Mouse (Mus musculus) testis, adult 2 months (tissue): ENCODE measurements around the gene Tor2a. TPM values are rescaled to one million over a fixed set of nuclear protein-coding genes. Genes with fewer than 3 reads are reported as not detected.

Experiments
- H3K27ac ChIP-seq: fragments of 200-500 bp; 2 replicates; pipeline ENCODE4 v1.5.1; 2012; ENCODE audit warnings: low read depth, low read length; ENCODE audit not compliant: control insufficient read depth, insufficient read depth
- H3K27me3 ChIP-seq: fragments of 200-500 bp; 2 replicates; pipeline ENCODE4 v1.6.1; 2012; ENCODE audit warnings: mild to moderate bottlenecking, low read length, moderate library complexity; ENCODE audit not compliant: control insufficient read depth, insufficient read depth
- H3K36me3 ChIP-seq: fragments of 200-500 bp; 2 replicates; pipeline ENCODE4 v1.6.1; 2012; ENCODE audit warnings: mild to moderate bottlenecking, low read length; ENCODE audit not compliant: control insufficient read depth, insufficient read depth
- H3K4me1 ChIP-seq: fragments of 200-500 bp; 2 replicates; pipeline ENCODE4 v1.6.1; 2012; ENCODE audit warnings: low read length; ENCODE audit not compliant: control insufficient read depth, insufficient read depth
- H3K4me3 ChIP-seq: fragments of 200-500 bp; 2 replicates; pipeline ENCODE4 v1.5.1; 2012; ENCODE audit warnings: low read depth, mild to moderate bottlenecking, low read length, moderate library complexity, mixed read lengths; ENCODE audit not compliant: control insufficient read depth
- CTCF ChIP-seq: fragments of 200-500 bp; IDR thresholded peaks from 2 replicates; pipeline ENCODE4 v1.5.1; 2012; ENCODE audit warnings: low read depth, mild to moderate bottlenecking, inconsistent platforms, low read length, moderate library complexity; ENCODE audit not compliant: control insufficient read depth, insufficient read depth, insufficient replicate concordance
- POLR2A ChIP-seq: fragments of 200-500 bp; IDR thresholded peaks from 2 replicates; pipeline ENCODE4 v1.6.1; 2012; ENCODE audit warnings: low read depth, mild to moderate bottlenecking, inconsistent platforms, low read length, moderate library complexity; ENCODE audit not compliant: control insufficient read depth
- polyA plus RNA-seq: library from polyadenylated mRNA; depleted of rRNA; stranded (reverse); fragments of >200 nt; gene quantifications from 2 replicates; pipeline ENCODE4 v1.2.3, GENCODE M21; 2012

The Tor2a gene
- polyA plus RNA-seq, 1 experiment = 18.3 TPM

- TF ChIP-seq CTCF (no peak), POLR2A (no peak)
- H3K27ac ChIP-seq = no peak overlapping the region
- peaks cover 6% of the 10 kb centered on the region for H3K4me1 ChIP-seq
- no peak overlapping the region for H3K4me3 ChIP-seq
- H3K36me3 ChIP-seq = no peaks in the 10 kb centered on the region
- H3K27me3 ChIP-seq = no peaks in the 10 kb centered on the region
These were observed 26.2 kb upstream of the Tor2a start for GRCm38 (mm10) chr2:32730854-32731253.

GRCm38 (mm10) chr2:32731911-32732310 lies 25.1 kb upstream of the Tor2a start:
- Histone ChIP-seq H3K4me1 (peaks cover 6% of the 10 kb centered on the region), H3K27ac (no peak overlapping the region), H3K4me3 (no peak overlapping the region), H3K27me3 (no peaks in the 10 kb centered on the region), H3K36me3 (no peaks in the 10 kb centered on the region)
- no peak for TF ChIP-seq CTCF
- no peak for TF ChIP-seq POLR2A

- Histone ChIP-seq H3K27ac (no peak overlapping the region), H3K36me3 (no peaks in the 10 kb centered on the region), H3K4me1 (peaks cover 6% of the 10 kb centered on the region), H3K4me3 (no peak overlapping the region), H3K27me3 (no peaks in the 10 kb centered on the region)
- TF ChIP-seq POLR2A (no peak), CTCF (no peak)
These were observed 24.3 kb upstream of the Tor2a start for GRCm38 (mm10) chr2:32732695-32733094.

GRCm38 (mm10) chr2:32734480-32734879 lies 22.6 kb upstream of the Tor2a start:
- Histone ChIP-seq H3K4me1 (no peaks in the 10 kb centered on the region), H3K36me3 (no peaks in the 10 kb centered on the region), H3K4me3 (no peak overlapping the region), H3K27me3 (no peaks in the 10 kb centered on the region), H3K27ac (no peak overlapping the region)
- TF ChIP-seq CTCF (no peak), POLR2A (no peak)

- Histone ChIP-seq H3K36me3 (no peaks in the 10 kb centered on the region), H3K4me3 (no peak overlapping the region), H3K27ac (no peak overlapping the region), H3K4me1 (no peaks in the 10 kb centered on the region), H3K27me3 (no peaks in the 10 kb centered on the region)
- TF ChIP-seq POLR2A (no peak), CTCF (no peak)
These were observed 22.1 kb upstream of the Tor2a start for GRCm38 (mm10) chr2:32734933-32735332.

GRCm38 (mm10) chr2:32736306-32736829 lies 20.7 kb upstream of the Tor2a start:
- H3K36me3 ChIP-seq = no peaks in the 10 kb centered on the region
- H3K27me3 ChIP-seq = no peaks in the 10 kb centered on the region
- no peak overlapping the region for H3K27ac ChIP-seq
- H3K4me3 ChIP-seq = no peak overlapping the region
- TF ChIP-seq POLR2A (no peak), CTCF (no peak)
- peaks cover 5% of the 10 kb centered on the region for H3K4me1 ChIP-seq

- peaks cover 12% of the 10 kb centered on the region for H3K4me1 ChIP-seq
- H3K36me3 ChIP-seq = no peaks in the 10 kb centered on the region
- TF ChIP-seq POLR2A (no peak), CTCF (no peak)
- H3K27ac ChIP-seq = no peak overlapping the region
- H3K27me3 ChIP-seq = no peaks in the 10 kb centered on the region
- H3K4me3 ChIP-seq = no peak overlapping the region
These were observed 20.0 kb upstream of the Tor2a start for GRCm38 (mm10) chr2:32737008-32737407.

- H3K4me1 ChIP-seq = peaks cover 16% of the 10 kb centered on the region
- H3K4me3 ChIP-seq = no peak overlapping the region
- H3K27me3 ChIP-seq = no peaks in the 10 kb centered on the region
- no peak overlapping the region for H3K27ac ChIP-seq
- no peak for TF ChIP-seq CTCF
- no peak for TF ChIP-seq POLR2A
- no peaks in the 10 kb centered on the region for H3K36me3 ChIP-seq
These were observed 17.7 kb upstream of the Tor2a start for GRCm38 (mm10) chr2:32739311-32739710.

GRCm38 (mm10) chr2:32740916-32741272 lies 16.1 kb upstream of the Tor2a start, which contains the start of gene 6330409D20Rik:
TSS of gene 6330409D20Rik (minus strand) at chr2:32741016.
- Histone ChIP-seq H3K36me3 (no peaks in the 10 kb centered on the region), H3K27ac (no peak within 1 kb of the TSS), H3K4me1 (peaks cover 16% of the 10 kb centered on the region), H3K4me3 (peak within 1 kb of the TSS; percentile 52), H3K27me3 (no peaks in the 10 kb centered on the region)
- TF ChIP-seq CTCF (no peak), POLR2A (no peak)
